Mouse (Mus musculus) forebrain, embryonic 11.5 days (tissue): ENCODE measurements around the gene Ubfd1. TPM values are rescaled to one million over a fixed set of nuclear protein-coding genes. Genes with fewer than 3 reads are reported as not detected.

Experiments used
- ATAC-seq: fragments of 200-750 bp; cut with Nextera tagmentation; replicated peaks from 2 replicates; pipeline ENCODE4 v1.8.0; 2017; ENCODE audit warnings: moderate TSS enrichment; ENCODE audit not compliant: low FRiP score
- DNase-seq: peaks from one replicate; pipeline ENCODE4 v3.0.0-alpha.2; 2017; ENCODE audit warnings: low spot score
- H3K27ac ChIP-seq: fragments of 300-500 bp; sonication (generic); 2 replicates; pipeline ENCODE4 v1.5.1; 2014; ENCODE audit warnings: low read depth, low read length
- H3K27me3 ChIP-seq: fragments of 300-500 bp; sonication (generic); 2 replicates; pipeline ENCODE4 v1.6.1; 2014; ENCODE audit warnings: mild to moderate bottlenecking, low read length, mixed read lengths; ENCODE audit not compliant: control insufficient read depth, insufficient read depth
- H3K36me3 ChIP-seq: fragments of 300-500 bp; sonication (generic); 2 replicates; pipeline ENCODE4 v1.6.1; 2014; ENCODE audit warnings: mild to moderate bottlenecking, low read length, moderate library complexity, mixed read lengths; ENCODE audit not compliant: control insufficient read depth, insufficient read depth
- H3K4me1 ChIP-seq: fragments of 300-500 bp; sonication (generic); replicated peaks from 2 replicates; pipeline ENCODE4 v1.6.1; 2014; ENCODE audit warnings: low read length, mixed read lengths; ENCODE audit not compliant: control insufficient read depth, insufficient read depth
- H3K4me2 ChIP-seq: fragments of 300-500 bp; sonication (generic); 2 replicates; pipeline ENCODE4 v1.6.1; 2014; ENCODE audit warnings: low read depth, mild to moderate bottlenecking, low read length, moderate library complexity, mixed read lengths; ENCODE audit not compliant: severe bottlenecking
- H3K4me3 ChIP-seq: fragments of 300-500 bp; sonication (generic); 2 replicates; pipeline ENCODE4 v1.5.1; 2014; ENCODE audit warnings: low read depth, low read length
- H3K9ac ChIP-seq: fragments of 300-500 bp; sonication (generic); 2 replicates; pipeline ENCODE4 v1.6.1; 2014; ENCODE audit warnings: low read length
- H3K9me3 ChIP-seq: fragments of 300-500 bp; sonication (generic); 2 replicates; pipeline ENCODE4 v1.6.1; 2016; ENCODE audit warnings: low read length, mixed read lengths; ENCODE audit not compliant: control insufficient read depth
- WGBS: fragments of 180-500 bp; shearing (Covaris S2); extraction: QIAGEN DNeasy Blood & Tissue Kit; methylation state at CpG from one replicate; pipeline ENCODE4 v1.1.7; 2014; 5-methylcytosine and 5-hydroxymethylcytosine counted together
- polyA plus RNA-seq: library from polyadenylated mRNA; unstranded; fragments of >200 nt; fragmentation: Nextera tagmentation; extraction: Ambion mirVana; gene quantifications from 2 replicates; pipeline ENCODE4 v1.2.1, GENCODE M21; 2014

The Ubfd1 gene
- polyA plus RNA-seq, 1 experiment from 2014 or later, result 90.6 TPM

DNA sequence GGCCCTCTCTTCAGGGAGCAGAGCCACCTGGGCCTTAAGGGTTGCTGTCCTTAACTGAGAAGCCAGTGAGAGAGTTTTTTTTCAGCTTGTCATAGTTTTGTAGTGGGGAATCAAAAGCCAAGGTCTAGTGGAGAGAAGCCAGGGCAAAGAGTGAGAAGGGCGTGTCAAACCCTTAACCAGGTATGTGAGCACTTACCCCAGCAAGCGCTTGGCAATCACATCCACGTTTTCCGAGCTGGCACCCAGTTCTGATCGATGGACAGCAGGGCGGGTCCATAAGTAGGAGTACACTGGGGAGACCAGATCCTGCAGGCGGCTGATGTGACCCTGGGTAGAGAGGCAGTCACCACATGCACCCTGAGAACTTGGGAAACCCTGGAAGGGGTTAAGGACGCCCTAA lies 22.9 kb upstream of the Ubfd1 start:
- Histone ChIP-seq H3K36me3 (no peaks in the 10 kb centered on the region; the same call in 1 of the 2 replicates), H3K4me1 (no peaks in the 10 kb centered on the region), H3K27me3 (no peaks in the 10 kb centered on the region), H3K4me2 (no peak overlapping the region), H3K4me3 (no peak overlapping the region), H3K9ac (no peak overlapping the region), H3K9me3 (no peaks in the 10 kb centered on the region), H3K27ac (no peak overlapping the region)
- ATAC-seq (no peak), DNase-seq (no peak)
- 89% methylated on average over 8 of the region's 8 CpGs for WGBS

DNA sequence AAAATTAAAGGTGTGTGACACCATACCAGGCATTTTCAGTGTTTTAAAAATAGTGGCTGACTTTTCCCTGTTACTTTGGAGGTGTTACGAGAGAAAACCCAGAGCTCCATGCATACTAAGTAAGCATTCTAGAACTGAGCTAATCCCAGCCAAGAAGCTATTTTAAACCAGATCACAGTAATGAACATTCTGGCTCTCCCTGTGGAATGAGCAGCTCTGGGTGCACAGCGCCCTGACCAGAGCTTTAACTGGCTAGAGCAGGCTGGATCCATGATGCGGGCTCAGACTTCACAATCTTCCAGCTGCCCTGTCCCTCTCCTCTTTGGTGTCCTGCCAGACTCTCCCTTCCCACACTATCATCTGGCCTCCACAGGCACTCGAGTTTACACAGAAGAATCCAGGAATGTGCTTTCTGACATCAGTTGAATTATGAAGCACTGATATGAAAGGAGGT lies 21.8 kb upstream of the Ubfd1 start:
- no peaks in the 10 kb centered on the region for H3K27me3 ChIP-seq
- 92% methylated on average over 4 of the region's 4 CpGs for WGBS
- no peaks in the 10 kb centered on the region for H3K9me3 ChIP-seq
- DNase-seq (no peak), ATAC-seq (no peak)
- no peaks in the 10 kb centered on the region; the same call in 1 of the 2 replicates for H3K36me3 ChIP-seq
- H3K4me1 ChIP-seq, result no peaks in the 10 kb centered on the region
- no peak overlapping the region for H3K4me3 ChIP-seq
- no peak overlapping the region for H3K27ac ChIP-seq
- no peak overlapping the region for H3K9ac ChIP-seq
- H3K4me2 ChIP-seq, result no peak overlapping the region

- WGBS, result 84% methylated on average over 1 of the region's 1 CpGs
- H3K36me3 ChIP-seq, result no peaks in the 10 kb centered on the region; the same call in 1 of the 2 replicates
- H3K9ac ChIP-seq, result no peak overlapping the region
- no peaks in the 10 kb centered on the region for H3K27me3 ChIP-seq
- no peak overlapping the region for H3K4me2 ChIP-seq
- H3K9me3 ChIP-seq, result no peaks in the 10 kb centered on the region
- ATAC-seq (no peak), DNase-seq (no peak)
- H3K27ac ChIP-seq, result no peak overlapping the region
- no peaks in the 10 kb centered on the region for H3K4me1 ChIP-seq
- no peak overlapping the region for H3K4me3 ChIP-seq
Measured at GRCm38 (mm10) chr7:122045711-122046110, 21.3 kb upstream of the Ubfd1 start.

DNA sequence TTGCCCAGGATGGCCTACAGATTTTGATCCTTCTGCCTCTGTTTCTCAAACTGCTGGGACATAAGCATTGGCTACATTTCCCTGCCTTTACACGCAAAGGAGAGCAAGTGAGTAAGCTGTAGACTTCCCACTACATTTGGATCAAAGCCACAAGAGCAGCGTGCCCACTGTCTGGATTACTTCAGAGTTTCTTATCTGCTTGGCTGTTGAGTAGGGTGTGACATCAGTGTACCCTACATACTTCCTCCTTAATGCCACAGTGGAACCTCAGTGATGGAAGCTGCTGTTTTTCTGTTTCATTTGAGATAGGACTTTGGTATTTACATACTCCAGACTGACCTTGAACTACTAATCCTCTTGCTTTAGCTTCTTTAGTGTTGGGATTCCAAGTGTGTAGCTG lies 20.2 kb upstream of the Ubfd1 start:
- no peak overlapping the region for H3K27ac ChIP-seq
- no peaks in the 10 kb centered on the region for H3K9me3 ChIP-seq
- 90% methylated on average over 2 of the region's 2 CpGs for WGBS
- no peak overlapping the region for H3K9ac ChIP-seq
- DNase-seq (no peak), ATAC-seq (no peak)
- no peak overlapping the region for H3K4me3 ChIP-seq
- no peaks in the 10 kb centered on the region; the same call in 1 of the 2 replicates for H3K36me3 ChIP-seq
- no peaks in the 10 kb centered on the region for H3K4me1 ChIP-seq
- H3K4me2 ChIP-seq, result no peak overlapping the region
- no peaks in the 10 kb centered on the region for H3K27me3 ChIP-seq

GRCm38 (mm10) chr7:122048191-122048590 lies 18.8 kb upstream of the Ubfd1 start:
- 91% methylated on average over 9 of the region's 9 CpGs for WGBS
- no peak overlapping the region for H3K27ac ChIP-seq
- H3K36me3 ChIP-seq, result no peaks in the 10 kb centered on the region; the same call in 1 of the 2 replicates
- DNase-seq, result no peak
- no peaks in the 10 kb centered on the region for H3K27me3 ChIP-seq
- no peak overlapping the region for H3K4me2 ChIP-seq
- ATAC-seq, result no peak
- no peak overlapping the region for H3K9ac ChIP-seq
- no peak overlapping the region for H3K4me3 ChIP-seq
- no peaks in the 10 kb centered on the region for H3K4me1 ChIP-seq
- no peaks in the 10 kb centered on the region for H3K9me3 ChIP-seq

DNA sequence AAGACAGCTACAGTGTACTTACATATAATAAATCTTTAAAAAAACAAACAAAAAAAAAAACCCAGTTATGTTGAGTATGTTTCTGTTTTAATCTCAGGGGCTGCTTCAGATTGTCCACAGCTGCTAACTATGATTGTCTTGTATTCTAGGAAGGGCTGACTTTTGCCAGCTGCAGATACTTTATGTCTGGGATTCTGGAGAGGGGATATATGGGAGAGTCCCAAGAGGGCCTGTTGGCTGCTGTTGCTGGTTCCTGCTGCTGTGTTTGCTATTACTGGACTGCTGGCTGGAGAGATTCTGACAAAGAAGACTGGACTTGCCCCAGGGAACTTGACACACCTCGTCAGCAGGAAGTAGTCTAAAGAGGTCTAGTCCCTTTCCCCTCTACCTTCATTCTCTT lies 16.1 kb upstream of the Ubfd1 start:
- Histone ChIP-seq H3K4me1 (no peaks in the 10 kb centered on the region), H3K9me3 (no peaks in the 10 kb centered on the region), H3K27me3 (no peaks in the 10 kb centered on the region), H3K4me3 (no peak overlapping the region), H3K27ac (no peak overlapping the region), H3K36me3 (no peaks in the 10 kb centered on the region; the same call in 1 of the 2 replicates), H3K4me2 (no peak overlapping the region), H3K9ac (no peak overlapping the region)
- DNase-seq, result no peak
- WGBS, result 84% methylated on average over 1 of the region's 1 CpGs
- no peak for ATAC-seq

DNA sequence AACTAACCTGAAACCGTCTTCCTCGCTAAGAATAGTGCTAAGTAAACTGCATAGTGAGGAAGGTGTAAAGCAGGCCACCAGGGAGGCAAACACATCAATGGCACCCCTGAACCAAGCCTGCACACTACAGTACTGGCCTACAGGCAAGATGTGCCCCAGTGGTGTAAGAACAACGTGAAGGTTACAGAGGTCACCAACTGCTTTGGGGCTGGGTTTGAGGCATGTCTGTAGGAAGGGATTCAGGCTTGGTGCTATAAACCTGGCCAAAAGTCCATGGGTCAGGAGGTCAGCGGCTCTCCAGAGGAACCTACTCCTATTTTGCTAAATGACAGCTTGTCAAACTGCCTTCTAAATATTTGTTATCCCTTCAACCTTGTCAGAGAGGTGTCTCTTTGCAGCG lies 10.3 kb upstream of the Ubfd1 start:
- Histone ChIP-seq H3K36me3 (no peaks in the 10 kb centered on the region), H3K4me2 (no peak overlapping the region), H3K27ac (no peak overlapping the region), H3K27me3 (no peaks in the 10 kb centered on the region), H3K4me1 (no peaks in the 10 kb centered on the region), H3K4me3 (no peak overlapping the region), H3K9ac (no peak overlapping the region), H3K9me3 (no peaks in the 10 kb centered on the region)
- 89% methylated on average over 5 of the region's 5 CpGs for WGBS
- no peak for DNase-seq
- no peak for ATAC-seq

GRCm38 (mm10) chr7:122065656-122066055 lies 1.3 kb upstream of the Ubfd1 start:
- Histone ChIP-seq H3K4me1 (peaks cover 10% of the 10 kb centered on the region; the same call in 1 of the 2 replicates), H3K4me3 (no peak overlapping the region), H3K36me3 (no peaks in the 10 kb centered on the region; the same call in 1 of the 2 replicates), H3K27ac (no peak overlapping the region), H3K9ac (no peak overlapping the region), H3K9me3 (no peaks in the 10 kb centered on the region), H3K4me2 (peak overlapping the region; percentile 87; the same call in 1 of the 2 replicates), H3K27me3 (no peaks in the 10 kb centered on the region)
- ATAC-seq (no peak), DNase-seq (no peak)
- 86% methylated on average over 1 of the region's 1 CpGs for WGBS
